Mouse (Mus musculus) liver, embryonic 16.5 days (tissue): ENCODE data around the gene Tmub1. TPM values are rescaled to one million over a fixed set of nuclear protein-coding genes. Genes with fewer than 3 reads are reported as not detected.

Experiments used
- ATAC-seq: fragments of 200-750 bp; cut with Nextera tagmentation; 2 replicates; pipeline ENCODE4 v1.8.0; 2017; ENCODE audit warnings: low read depth, mild to moderate bottlenecking, moderate number of reproducible peaks, moderate library complexity
- H3K27ac ChIP-seq: fragments of 300-500 bp; sonication (generic); 2 replicates; pipeline ENCODE4 v1.5.1; 2014; ENCODE audit warnings: mild to moderate bottlenecking, low read length
- H3K27me3 ChIP-seq: fragments of 300-500 bp; sonication (generic); 2 replicates; pipeline ENCODE4 v1.6.1; 2014; ENCODE audit warnings: low read depth, low read length, mixed read lengths; ENCODE audit not compliant: control insufficient read depth, insufficient read depth
- H3K36me3 ChIP-seq: fragments of 300-500 bp; sonication (generic); 2 replicates; pipeline ENCODE4 v1.6.1; 2014; ENCODE audit warnings: mild to moderate bottlenecking; ENCODE audit not compliant: control insufficient read depth, insufficient read depth
- H3K4me1 ChIP-seq: fragments of 300-500 bp; sonication (generic); 2 replicates; pipeline ENCODE4 v1.6.1; 2014; ENCODE audit warnings: low read depth, low read length, mixed read lengths; ENCODE audit not compliant: control insufficient read depth
- H3K4me2 ChIP-seq: fragments of 300-500 bp; sonication (generic); 2 replicates; pipeline ENCODE4 v1.6.1; 2014; ENCODE audit warnings: low read depth, low read length, mixed read lengths
- H3K4me3 ChIP-seq: fragments of 300-500 bp; sonication (generic); 2 replicates; pipeline ENCODE4 v1.5.1; 2014; ENCODE audit warnings: low read depth, mild to moderate bottlenecking, low read length
- H3K9ac ChIP-seq: fragments of 300-500 bp; sonication (generic); 2 replicates; pipeline ENCODE4 v1.6.1; 2014; ENCODE audit warnings: low read depth, low read length
- H3K9me3 ChIP-seq: fragments of 300-500 bp; sonication (generic); replicated peaks from 2 replicates; pipeline ENCODE4 v1.6.1; 2016; ENCODE audit warnings: low read length; ENCODE audit not compliant: control insufficient read depth
- WGBS: fragments of 180-500 bp; shearing (Covaris S2); extraction: QIAGEN DNeasy Blood & Tissue Kit; methylation state at CpG from one replicate; pipeline ENCODE4 v1.1.7; 2014; ENCODE audit not compliant: insufficient replicate concordance; 5-methylcytosine and 5-hydroxymethylcytosine counted together
- polyA plus RNA-seq: library from polyadenylated mRNA; unstranded; fragments of >200 nt; fragmentation: Nextera tagmentation; extraction: Ambion mirVana; gene quantifications from 2 replicates; pipeline ENCODE4 v1.2.1, GENCODE M21; 2015

Gene Tmub1
- polyA plus RNA-seq, 1 experiment from 2014 or later = 6.1 TPM

DNA sequence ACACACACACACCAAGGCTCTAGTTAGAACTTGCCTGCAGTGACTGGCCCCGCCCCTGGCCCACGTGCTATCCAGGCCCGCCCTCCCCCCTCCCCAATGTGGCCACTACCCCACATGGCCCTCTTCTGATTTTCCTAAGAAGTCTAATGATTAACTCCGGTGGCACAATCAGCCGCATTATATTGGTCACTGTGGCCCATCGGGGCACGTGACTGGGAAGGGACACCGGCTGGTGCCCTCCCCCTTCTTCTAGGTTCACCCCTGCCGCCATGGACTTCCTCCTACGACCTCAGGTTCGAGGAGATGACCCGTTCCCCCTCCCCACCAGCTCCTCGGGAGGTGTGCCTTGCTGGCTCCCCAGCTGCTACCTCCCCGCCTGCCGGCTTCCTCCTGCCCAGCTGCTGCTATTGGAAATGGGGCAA lies 19.7 kb downstream of the Tmub1 start:
- 8% methylated on average over 15 of the region's 15 CpGs for WGBS
- Histone ChIP-seq H3K27ac (no peak overlapping the region), H3K27me3 (no peaks in the 10 kb centered on the region), H3K36me3 (peaks cover 9% of the 10 kb centered on the region; the same call in 1 of the 2 replicates), H3K4me1 (peaks cover 33% of the 10 kb centered on the region), H3K4me2 (peak overlapping the region; percentile 46), H3K9me3 (no peaks in the 10 kb centered on the region), H3K4me3 (peak overlapping the region; percentile 41), H3K9ac (peak overlapping the region; percentile 19; the same call in 1 of the 2 replicates)
- peak; percentile 25 for ATAC-seq

DNA sequence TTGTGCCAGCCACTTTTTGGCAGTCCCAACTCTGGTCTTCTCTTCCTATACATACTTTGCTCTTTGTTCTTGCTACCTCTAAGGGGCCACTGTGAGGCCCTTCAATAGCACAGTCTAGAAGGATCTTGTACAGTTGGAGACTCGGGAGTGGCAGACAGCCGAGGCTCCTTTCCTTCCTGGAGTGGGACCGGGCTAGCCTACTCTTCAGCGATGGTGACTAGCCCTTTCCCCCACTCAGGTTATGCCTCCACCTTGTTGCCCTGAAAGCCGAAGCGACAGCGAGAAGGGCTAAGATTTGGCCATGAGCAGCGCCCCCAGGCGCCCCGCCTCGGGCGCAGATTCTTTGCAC lies 20.4 kb downstream of the Tmub1 start:
- Histone ChIP-seq H3K27ac (no peak overlapping the region), H3K9me3 (no peaks in the 10 kb centered on the region), H3K4me1 (peaks cover 37% of the 10 kb centered on the region), H3K9ac (no peak overlapping the region), H3K36me3 (peaks cover 6% of the 10 kb centered on the region; the same call in 1 of the 2 replicates), H3K27me3 (no peaks in the 10 kb centered on the region), H3K4me2 (peak overlapping the region; percentile 7; the same call in 1 of the 2 replicates), H3K4me3 (no peak overlapping the region)
- no peak for ATAC-seq
- 36% methylated on average over 12 of the region's 12 CpGs for WGBS

DNA sequence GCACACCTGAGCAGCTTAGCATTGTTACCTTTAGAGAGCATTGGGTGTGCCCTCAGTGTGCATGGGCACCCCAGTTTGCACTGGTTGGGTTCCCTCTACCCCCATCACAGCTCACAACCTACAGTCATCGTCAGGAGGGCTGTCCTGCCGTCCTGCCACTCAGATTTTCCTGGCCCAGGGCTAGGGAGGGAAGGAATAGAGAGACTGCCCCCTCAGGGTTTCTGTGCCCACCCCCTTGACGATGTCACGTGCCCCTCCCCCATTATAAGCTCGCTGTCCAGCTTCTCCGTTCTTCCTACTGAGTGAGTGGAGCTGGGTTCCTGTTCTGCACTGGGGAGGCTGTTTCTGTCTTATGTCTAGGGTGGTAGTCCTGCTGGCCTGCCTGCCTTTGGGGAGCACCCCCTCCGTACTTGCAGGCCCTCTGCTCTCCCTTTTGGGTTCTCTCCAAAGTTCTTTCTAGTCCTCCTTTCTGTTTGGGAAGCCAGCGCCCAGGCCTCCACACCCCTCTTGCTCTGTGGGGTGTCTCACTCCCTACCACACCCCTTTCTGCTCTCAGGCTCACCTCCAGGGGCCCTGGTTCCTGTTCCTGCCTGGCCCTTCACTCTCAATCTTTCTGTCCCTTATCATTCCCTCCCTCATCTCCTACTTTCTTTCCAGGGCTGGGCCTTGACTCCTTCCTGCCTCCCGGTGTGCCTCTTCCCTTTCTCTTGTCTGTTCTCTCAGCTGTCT lies 20.9 kb downstream of the Tmub1 start:
- no peak overlapping the region for H3K9ac ChIP-seq
- no peak overlapping the region for H3K27ac ChIP-seq
- 12% methylated on average over 9 of the region's 9 CpGs for WGBS

DNA sequence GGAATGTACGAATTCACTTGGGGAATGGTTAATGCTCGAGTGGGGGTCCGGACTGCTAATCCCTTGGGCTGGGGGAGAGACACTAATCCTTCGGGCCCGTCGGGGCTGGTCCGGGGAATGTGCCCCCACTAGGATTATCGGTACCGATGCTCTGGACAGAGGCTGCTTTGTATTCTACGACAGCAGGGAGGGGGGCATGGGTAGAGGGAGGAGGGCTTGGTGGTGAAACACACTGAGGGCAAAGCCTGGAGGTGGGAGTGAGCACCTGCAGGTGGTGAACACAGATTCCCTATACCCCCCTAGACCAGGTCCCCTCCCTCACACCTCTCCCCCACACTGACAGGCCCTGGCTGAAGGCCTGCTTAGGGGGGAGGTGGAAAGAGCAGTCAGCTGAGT lies 21.6 kb downstream of the Tmub1 start:
- Histone ChIP-seq H3K27ac (no peak overlapping the region), H3K36me3 (peaks cover 2% of the 10 kb centered on the region; the same call in 1 of the 2 replicates), H3K4me2 (peak overlapping the region; percentile 89), H3K9ac (peak overlapping the region; percentile 82), H3K4me3 (peak overlapping the region; percentile 74), H3K9me3 (no peaks in the 10 kb centered on the region), H3K27me3 (no peaks in the 10 kb centered on the region), H3K4me1 (peaks cover 37% of the 10 kb centered on the region)
- ATAC-seq = no peak
- WGBS = 10% methylated on average over 10 of the region's 10 CpGs

More for the DNA sequence above, 20.9 kb downstream of the Tmub1 start:
- Histone ChIP-seq H3K27me3 (no peaks in the 10 kb centered on the region), H3K4me2 (peak overlapping the region; percentile 89), H3K4me3 (peak overlapping the region; percentile 74; the same call in 1 of the 2 replicates), H3K4me1 (peaks cover 37% of the 10 kb centered on the region), H3K9me3 (no peaks in the 10 kb centered on the region), H3K36me3 (peaks cover 5% of the 10 kb centered on the region; the same call in 1 of the 2 replicates)
- ATAC-seq = no peak

DNA sequence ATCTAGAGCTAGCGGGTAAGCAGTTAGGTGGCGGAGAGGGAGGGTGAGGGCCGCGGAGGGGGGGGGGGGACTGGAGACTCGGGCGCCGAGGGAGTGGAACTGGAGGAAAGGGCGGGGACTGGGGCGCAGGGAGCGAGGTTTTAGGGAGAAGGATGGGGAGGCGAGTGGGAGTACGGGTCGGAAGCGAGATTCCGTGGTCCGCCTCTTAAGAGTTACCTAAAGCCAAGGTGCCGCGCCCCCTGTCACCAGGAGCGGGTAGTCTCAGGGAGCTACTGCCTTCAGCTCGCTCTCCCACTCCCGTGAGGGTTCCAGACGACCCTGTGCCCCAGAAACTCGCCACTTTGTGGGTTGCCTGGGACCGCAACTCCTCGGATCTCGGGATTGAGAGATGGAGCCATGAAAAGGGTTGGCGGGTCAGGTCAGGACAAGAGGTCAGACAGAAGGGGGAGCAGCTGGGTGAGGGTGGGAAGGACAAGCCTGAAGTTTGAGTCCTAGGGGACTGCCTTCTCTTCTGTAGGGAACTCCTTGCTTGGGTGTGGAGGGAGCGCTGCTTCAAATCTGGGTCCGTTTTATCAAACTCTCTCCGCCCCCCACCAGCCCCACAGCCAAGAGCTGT lies 22.1 kb downstream of the Tmub1 start:
- Histone ChIP-seq H3K9ac (peak overlapping the region; percentile 82), H3K4me3 (peak overlapping the region; percentile 74), H3K4me2 (peak overlapping the region; percentile 89), H3K36me3 (no peaks in the 10 kb centered on the region; the same call in 1 of the 2 replicates), H3K27ac (peak overlapping the region; percentile 94), H3K27me3 (no peaks in the 10 kb centered on the region), H3K9me3 (no peaks in the 10 kb centered on the region), H3K4me1 (peaks cover 37% of the 10 kb centered on the region)
- ATAC-seq = no peak
- WGBS = 1% methylated on average over 24 of the region's 30 CpGs

DNA sequence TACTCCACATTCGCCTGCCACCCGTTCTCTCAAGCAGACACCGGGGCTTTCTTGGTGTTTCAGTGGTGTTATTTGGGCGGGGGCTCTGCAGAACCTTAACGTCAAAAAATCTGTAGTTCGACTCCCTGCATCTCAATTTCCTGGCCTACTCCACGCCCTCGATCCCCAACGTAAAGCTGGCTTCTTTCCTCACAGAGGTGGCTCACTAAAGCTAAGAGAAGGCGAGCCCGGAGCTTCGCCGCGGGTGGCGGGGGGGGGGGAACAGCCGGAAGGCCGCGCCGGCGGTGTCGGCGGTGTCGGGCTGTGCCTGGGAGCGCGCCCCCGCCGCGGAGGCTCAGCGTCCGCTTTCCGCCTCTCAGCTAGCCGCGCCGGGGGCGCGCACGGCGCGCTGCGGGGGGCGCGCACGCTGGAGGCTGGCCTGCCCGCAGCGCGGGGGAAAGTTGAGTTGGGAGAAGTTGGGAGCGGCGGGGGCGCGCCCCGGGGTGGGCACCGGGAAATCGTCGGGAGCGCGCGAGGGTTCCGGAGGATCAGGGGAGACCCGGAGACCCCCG lies 22.7 kb downstream of the Tmub1 start:
- no peaks in the 10 kb centered on the region for H3K9me3 ChIP-seq
- H3K4me1 ChIP-seq = peaks cover 37% of the 10 kb centered on the region
- under 1% methylated on average over 43 of the region's 60 CpGs for WGBS

DNA sequence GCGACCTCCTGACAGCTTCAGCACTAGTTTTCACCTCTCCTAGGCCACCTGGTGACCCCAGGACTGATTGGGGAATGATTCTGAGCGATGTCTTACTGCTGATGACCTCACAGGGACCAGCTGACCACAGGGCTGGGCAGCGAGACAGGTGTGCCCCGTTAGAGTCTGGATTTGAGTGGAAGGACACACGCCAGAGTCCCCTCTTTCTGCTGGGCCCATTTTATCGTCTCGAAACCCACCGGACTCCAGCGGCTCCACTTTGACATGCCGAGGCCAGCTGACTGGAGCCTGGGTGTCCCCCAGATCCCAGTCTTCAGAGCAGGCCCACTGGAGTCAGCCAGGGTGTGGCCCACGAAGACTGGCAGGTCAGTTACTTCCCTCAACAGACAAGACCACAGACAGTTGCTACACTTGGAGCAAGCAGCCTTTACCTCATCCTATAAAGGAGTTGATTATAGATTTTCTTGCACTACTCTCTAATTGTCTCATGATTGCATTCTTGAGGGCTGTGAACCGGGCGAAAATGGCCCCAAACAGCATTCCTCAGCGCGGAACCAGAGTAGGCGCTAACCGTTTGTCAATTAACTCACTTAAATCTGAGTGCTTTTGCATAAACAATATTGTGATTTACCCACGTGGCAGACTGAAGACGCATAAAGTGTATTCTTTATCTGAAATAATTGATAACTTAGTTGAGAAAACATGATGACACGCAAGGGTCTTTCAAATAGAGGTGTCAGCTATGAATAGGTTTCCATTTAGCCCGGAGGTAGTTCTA lies 23.5 kb downstream of the Tmub1 start:
- no peaks in the 10 kb centered on the region for H3K27me3 ChIP-seq
- H3K27ac ChIP-seq = peak overlapping the region; percentile 94
- ATAC-seq = no peak
- WGBS = 9% methylated on average over 21 of the region's 21 CpGs
- peak overlapping the region; percentile 89 for H3K4me2 ChIP-seq
- no peaks in the 10 kb centered on the region for H3K9me3 ChIP-seq
- peaks cover 37% of the 10 kb centered on the region for H3K4me1 ChIP-seq
- H3K4me3 ChIP-seq = peak overlapping the region; percentile 74
- peak overlapping the region; percentile 82 for H3K9ac ChIP-seq
- H3K36me3 ChIP-seq = no peaks in the 10 kb centered on the region

More for the DNA sequence above, 22.7 kb downstream of the Tmub1 start:
- H3K9ac ChIP-seq = peak overlapping the region; percentile 82
- H3K36me3 ChIP-seq = no peaks in the 10 kb centered on the region; the same call in 1 of the 2 replicates
- H3K4me3 ChIP-seq = peak overlapping the region; percentile 74
- no peaks in the 10 kb centered on the region for H3K27me3 ChIP-seq
- peak; percentile 59 for ATAC-seq
- H3K27ac ChIP-seq = peak overlapping the region; percentile 94
- peak overlapping the region; percentile 89 for H3K4me2 ChIP-seq

DNA sequence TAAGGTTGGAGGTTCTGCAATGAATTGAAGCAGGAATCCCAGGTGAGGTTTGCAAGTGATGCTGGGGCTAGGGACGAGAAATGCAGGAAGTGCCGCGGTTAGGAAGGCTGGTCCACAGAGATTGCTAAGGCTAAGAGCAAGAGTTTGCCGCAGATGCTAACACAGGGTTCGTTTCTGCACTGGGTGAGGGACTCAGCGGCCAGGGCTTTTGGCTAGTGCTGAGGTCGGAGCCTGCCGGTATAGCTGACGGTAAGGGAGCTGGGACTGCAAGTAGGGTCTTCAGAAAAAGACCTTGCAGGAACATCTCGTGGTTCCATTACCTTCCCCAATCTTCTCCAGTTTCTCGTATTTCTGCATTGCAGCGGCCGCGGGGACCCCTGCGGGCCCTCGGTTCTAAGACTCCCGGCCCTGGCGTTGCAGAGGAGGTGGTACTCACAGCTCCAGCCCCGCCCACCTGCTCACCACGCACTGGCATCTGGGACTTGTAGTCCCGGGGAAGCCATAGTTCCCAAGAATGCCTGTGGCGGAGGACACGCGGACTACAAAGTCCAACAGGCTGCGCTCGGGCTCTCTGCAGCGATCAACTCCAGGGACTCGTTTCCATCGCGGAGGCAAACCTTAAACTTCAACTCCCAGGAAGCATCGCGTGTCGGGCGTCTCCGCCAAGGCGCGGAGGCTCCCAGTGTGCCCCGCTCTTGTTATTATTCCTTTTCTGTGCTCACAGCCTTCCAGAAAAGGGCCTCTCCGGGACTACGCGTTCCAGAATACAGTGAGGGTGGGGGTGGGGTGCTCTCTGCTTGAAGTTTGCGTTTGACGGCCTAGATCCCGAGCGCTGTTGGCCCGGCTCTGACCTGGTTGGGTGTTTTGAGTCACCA lies 24.3 kb downstream of the Tmub1 start, which contains the start of the genes Cdk5 and Slc4a2:
Gene Cdk5 (minus strand): TSS at position 402 of the 875 bp plus-strand sequence.
Gene Slc4a2 (plus strand): TSS at position 709 of the 875 bp plus-strand sequence.
- Histone ChIP-seq H3K4me1 (peaks cover 37% of the 10 kb centered on the region), H3K9me3 (no peaks in the 10 kb centered on the region), H3K4me3 (peak within 1 kb of the TSS; percentile 74), H3K9ac (peak within 1 kb of the TSS; percentile 82), H3K4me2 (peak within 1 kb of the TSS; percentile 89), H3K27me3 (no peaks in the 10 kb centered on the region), H3K27ac (peak within 1 kb of the TSS; percentile 94), H3K36me3 (no peaks in the 10 kb centered on the region)
- under 1% methylated on average over 46 of the region's 46 CpGs for WGBS
- peak; percentile 92 for ATAC-seq
